Mouse (Mus musculus) ovary, adult 10 weeks (tissue): ENCODE results near the gene Fbxo8. TPM values are rescaled to one million over a fixed set of nuclear protein-coding genes. Genes with fewer than 3 reads are reported as not detected.

ENCODE experiments used
- polyA plus RNA-seq: library from polyadenylated mRNA; stranded (reverse); fragments of 350-450 nt; fragmentation: Illumina TruSeq; extraction: RNeasy Lipid Tissue Mini Kit (QIAGEN cat#74804); gene quantifications from one replicate; pipeline ENCODE4 v1.2.3, GENCODE M21; 2014

Fbxo8 gene
- 107 TPM for polyA plus RNA-seq

DNA sequence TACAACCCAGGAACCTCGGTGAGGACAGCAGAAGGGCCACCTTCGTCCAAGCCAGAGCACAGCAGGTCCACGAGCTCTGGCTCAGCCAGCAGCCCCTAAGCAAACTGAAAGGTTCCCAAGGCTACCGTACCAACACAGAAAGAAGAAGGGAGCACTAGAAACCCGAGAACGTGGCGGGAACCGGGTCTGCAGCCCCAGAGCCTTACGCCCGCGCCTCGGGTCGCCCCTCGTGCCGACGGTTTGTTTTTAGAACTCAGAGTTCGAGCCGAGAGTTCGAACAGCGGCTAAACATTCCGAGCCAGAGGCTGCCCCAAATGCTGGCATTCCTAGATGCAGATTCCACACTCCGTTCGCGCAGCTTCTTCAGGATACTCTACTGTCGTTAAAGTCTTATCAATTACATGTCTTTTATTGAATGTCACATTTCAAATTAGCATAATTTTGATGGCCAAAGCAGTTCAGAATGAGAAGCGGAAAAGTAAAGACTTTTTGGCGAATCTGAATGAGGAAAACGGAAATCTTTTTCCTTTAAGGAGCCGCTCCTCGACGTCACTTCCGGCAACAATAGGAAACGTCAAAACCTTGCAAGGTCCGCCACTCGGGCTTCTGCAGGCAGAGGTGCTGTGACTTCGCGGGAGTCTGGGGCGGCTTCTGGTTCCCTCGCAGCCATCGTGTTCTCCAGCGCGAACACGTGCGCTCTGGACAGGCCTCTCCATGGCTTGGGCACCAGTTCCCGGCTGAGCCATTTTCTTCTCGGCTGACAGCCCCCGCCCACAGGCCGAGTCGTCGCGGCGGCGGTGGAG is at the start of gene Fbxo8, which contains the start of gene Cep44:
Gene Fbxo8 (plus strand): TSS at position 533 of the 803 bp plus-strand sequence.
Gene Cep44 (minus strand): TSS at position 490 of the 803 bp plus-strand sequence.

Other genes with a start within 250 kb of the Fbxo8 start
- 27.2 TPM for gene Cep44, start within 50 bp of the Fbxo8 start, polyA plus RNA-seq